Mouse (Mus musculus) embryonic fibroblast, embryonic 13.5 days (primary cell): Measurements from ENCODE around the gene Ankrd31.

Source experiments
- CTCF ChIP-seq: IDR thresholded peaks from 2 replicates; pipeline ENCODE4 v1.5.1; 2011; ENCODE audit warnings: mild to moderate bottlenecking, control low read depth, low read length, moderate library complexity, borderline replicate concordance; ENCODE audit not compliant: insufficient read depth
- POLR2A ChIP-seq: IDR thresholded peaks from 2 replicates; pipeline ENCODE4 v1.6.1; 2011; ENCODE audit warnings: low read depth, mild to moderate bottlenecking, control low read depth, low read length, moderate library complexity

GRCm38 (mm10) chr13:96924985-96925745 lies 177.1 kb downstream of the Ankrd31 start:
- TF ChIP-seq CTCF (no peak), POLR2A (no peak)
